Mouse (Mus musculus) liver (tissue): ENCODE data around the gene Chp2.

Experiments
- DNase-seq: peaks from one replicate; pipeline ENCODE4 v3.0.0-alpha.2; 2020; ENCODE audit warnings: mixed read lengths

Gene Chp2

GRCm38 (mm10) chr7:122244166-122244565 is 24.9 kb downstream of the Chp2 start:
- no peak for DNase-seq

- no peak for DNase-seq
These were observed 25.3 kb downstream of the Chp2 start for GRCm38 (mm10) chr7:122244584-122244983.

GRCm38 (mm10) chr7:122245976-122246375 is 26.7 kb downstream of the Chp2 start:
- DNase-seq: no peak

GRCm38 (mm10) chr7:122247254-122247864 is 28.1 kb downstream of the Chp2 start:
- no peak for DNase-seq

- no peak for DNase-seq
These were observed 30.1 kb downstream of the Chp2 start for GRCm38 (mm10) chr7:122249321-122249821.

- DNase-seq: peak; percentile 67
These were observed 32.1 kb downstream of the Chp2 start for GRCm38 (mm10) chr7:122251197-122252011.

- no peak for DNase-seq
These were observed 37.4 kb downstream of the Chp2 start for GRCm38 (mm10) chr7:122256722-122257121.

GRCm38 (mm10) chr7:122258521-122258920 is 39.2 kb downstream of the Chp2 start:
- no peak for DNase-seq

- no peak for DNase-seq
These were observed 40.8 kb downstream of the Chp2 start for GRCm38 (mm10) chr7:122260055-122260602.

- DNase-seq: no peak
These were observed 49.7 kb downstream of the Chp2 start for GRCm38 (mm10) chr7:122268983-122269486.

- no peak for DNase-seq
These were observed 53.0 kb downstream of the Chp2 start for GRCm38 (mm10) chr7:122272334-122272733.
